ENCODE assay signal across 8 mouse cellular contexts in genomic region chr8:72310849-72311506, GRCm38 (mm10). TPM values are rescaled to one million over a fixed set of nuclear protein-coding genes. Genes with fewer than 3 reads are reported as not detected.
DNase-seq lines count a peak whose midpoint lies in the region; ATAC-seq lines count a peak whose summit lies in the region.

No protein-coding gene starts in this region.

- intact Hi-C loops in left cerebral cortex, postnatal 36 days (cut with DNase I) = no loop called here

- peak; percentile 66 for DNase-seq in ovary, adult 18-20 months (ENCODE audit: low spot score)
- no peak for DNase-seq in ovary, postnatal 14 days (ENCODE audit: low spot score)
- peak; percentile 92 for DNase-seq in brain, adult 2 months (ENCODE audit: low read depth, low spot score)
- peak; percentile 50 for DNase-seq in gastrocnemius, postnatal 25 days
- peak; percentile 79 to 81 for DNase-seq in kidney, adult 8-10 months
- DNase-seq in left cerebral cortex, postnatal 36 days (ENCODE audit: low spot score in 2 of 2) = peak; percentile 74 to 76
- peak; percentile 76 for DNase-seq in right cerebral cortex, postnatal 25 days

- ATAC-seq in monocyte, adult 5-6 weeks (replicated peaks; ENCODE audit: insufficient number of reproducible peaks, low FRiP score, low TSS enrichment, poor library complexity, severe bottlenecking) = no peak

RNA-seq across cellular contexts. Expression of gene Gm10282, which starts 5.9 kb away (rescaled TPM):
- total RNA-seq in gastrocnemius, postnatal 25 days (2021) = 1 to 10 TPM; 2.0 to 3.7 TPM
- 1 to 10 TPM; 5.2 to 6.4 TPM for total RNA-seq in left cerebral cortex, postnatal 36 days (2021)
- 1.5 to 3.3 TPM (median 3.1 TPM) in 3 replicates for total RNA-seq in monocyte, adult 5-6 weeks (2017)

RNA-seq across cellular contexts. Expression of gene Klf2, which starts 7.9 kb away (rescaled TPM):
- total RNA-seq in gastrocnemius, postnatal 25 days (2021) = 10 to 100 TPM; 16.1 to 17.4 TPM
- 10 to 100 TPM; 13.5 to 22.2 TPM for total RNA-seq in left cerebral cortex, postnatal 36 days (2021)
- total RNA-seq in monocyte, adult 5-6 weeks (2017) = 183 to 225 TPM (median 194 TPM) in 3 replicates
